Mouse (Mus musculus) kidney, postnatal 25 days (tissue): ENCODE results near the gene Fabp7.

Experiments used
- DNase-seq, 2 experiments: peaks; one replicate each; pipeline ENCODE4 v3.0.0; 2021; ENCODE audit warnings: mixed read lengths in 2 of 2

Fabp7 gene

GRCm38 (mm10) chr10:57784876-57785150 is at the start of gene Fabp7:
Gene Fabp7, plus strand, starts transcription at chr10:57784881.
- no peak for DNase-seq

- no peak for DNase-seq
Measured at GRCm38 (mm10) chr10:57740733-57741132, 43.9 kb upstream of the Fabp7 start.

GRCm38 (mm10) chr10:57741351-57741750 is 43.3 kb upstream of the Fabp7 start:
- peak; percentile 31 to 52 for DNase-seq

GRCm38 (mm10) chr10:57743045-57743444 is 41.6 kb upstream of the Fabp7 start:
- no peak for DNase-seq

GRCm38 (mm10) chr10:57743606-57744016 is 41.1 kb upstream of the Fabp7 start:
- peak in 1 of 2 experiments; percentile 31 for DNase-seq

GRCm38 (mm10) chr10:57744128-57744765 is 40.4 kb upstream of the Fabp7 start:
- DNase-seq: no peak

- DNase-seq: no peak
Measured at GRCm38 (mm10) chr10:57745452-57745851, 39.2 kb upstream of the Fabp7 start.

- DNase-seq: no peak
Measured at GRCm38 (mm10) chr10:57747127-57747526, 37.6 kb upstream of the Fabp7 start.

- no peak for DNase-seq
Measured at GRCm38 (mm10) chr10:57753343-57753742, 31.3 kb upstream of the Fabp7 start.

GRCm38 (mm10) chr10:57755201-57755736 is 29.4 kb upstream of the Fabp7 start:
- no peak for DNase-seq

- DNase-seq: no peak
Measured at GRCm38 (mm10) chr10:57758999-57759398, 25.7 kb upstream of the Fabp7 start.

- DNase-seq: no peak
Measured at GRCm38 (mm10) chr10:57760694-57761093, 24.0 kb upstream of the Fabp7 start.

GRCm38 (mm10) chr10:57763044-57763443 is 21.6 kb upstream of the Fabp7 start:
- no peak for DNase-seq

GRCm38 (mm10) chr10:57783289-57784130 is 1.2 kb upstream of the Fabp7 start:
- no peak for DNase-seq

- peak; percentile 90 for DNase-seq
Measured at GRCm38 (mm10) chr10:57784131-57784875, 378 bp upstream of the Fabp7 start.

GRCm38 (mm10) chr10:57785552-57785951 is 871 bp downstream of the Fabp7 start:
- DNase-seq: no peak

- DNase-seq: no peak
Measured at GRCm38 (mm10) chr10:57792957-57793356, 8.3 kb downstream of the Fabp7 start.

- DNase-seq: no peak
Measured at GRCm38 (mm10) chr10:57794018-57794417, 9.3 kb downstream of the Fabp7 start, which contains the start of gene Smpdl3a. Gene Smpdl3a, plus strand, starts transcription at chr10:57794335.

- DNase-seq: peak; percentile 64 to 84
Measured at GRCm38 (mm10) chr10:57794491-57795461, 10.1 kb downstream of the Fabp7 start.

GRCm38 (mm10) chr10:57795542-57795941 is 10.9 kb downstream of the Fabp7 start:
- peak in 1 of 2 experiments; percentile 10 for DNase-seq

GRCm38 (mm10) chr10:57796057-57796456 is 11.4 kb downstream of the Fabp7 start:
- peak; percentile 37 to 38 for DNase-seq

- DNase-seq: no peak
Measured at GRCm38 (mm10) chr10:57799486-57799885, 14.8 kb downstream of the Fabp7 start.
